Mouse (Mus musculus): ENCODE measurements around the gene Ldlrap1. TPM values are rescaled to one million over a fixed set of nuclear protein-coding genes. Genes with fewer than 3 reads are reported as not detected.

The Ldlrap1 gene
- total and polyA plus RNA-seq, 3 experiments: 1.4 to 3.7 (median 2.2) TPM

GRCm38 (mm10) chr4:134786946-134787345, 19.1 kb upstream of the Ldlrap1 start:
- H3K4me2 ChIP-seq (ENCODE audit: insufficient read depth, low read depth, poor library complexity, severe bottlenecking): no peak overlapping the region; the same call in 1 of the 2 replicates

DNA sequence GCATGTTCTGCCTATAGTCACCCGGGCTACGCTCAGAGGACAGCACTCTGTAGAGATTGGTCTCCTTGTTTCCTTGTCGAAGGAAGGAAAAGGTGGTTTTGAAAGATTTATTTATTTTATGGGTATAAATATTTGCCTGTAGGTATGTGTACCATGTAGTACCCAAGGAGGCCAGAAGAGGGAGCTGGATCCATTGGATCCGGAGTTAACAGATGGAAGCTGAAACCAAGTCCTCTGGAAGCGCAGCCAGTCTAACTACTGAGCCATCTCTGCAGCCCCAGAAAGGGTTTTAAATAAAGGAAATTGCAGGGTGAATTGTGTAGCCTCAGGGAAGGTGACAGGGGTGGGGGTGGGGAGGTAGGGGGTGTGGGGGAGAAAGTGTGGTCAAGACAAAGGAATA, 16.9 kb upstream of the Ldlrap1 start:
- H3K36me3 ChIP-seq (replicated peaks in 1 of 2; ENCODE audit: control insufficient read depth in 1 of 2, insufficient read depth in 1 of 2, low read length in 1 of 2): no peaks in the 10 kb centered on the region
- no peak for TF ChIP-seq ZC3H11A (IDR thresholded peaks at IDR 0.05; ENCODE audit: low read depth, low read length)
- TF ChIP-seq CTCF (conservative IDR thresholded peaks at IDR 0.05 in 1 of 2, IDR thresholded peaks at IDR 0.05 in 1 of 2; ENCODE audit: low read depth in 2 of 2, low read length in 2 of 2): peak in 1 of 2 experiments; percentile 38; a peak in 2 of 4 replicates
- H3K79me2 ChIP-seq (replicated peaks; ENCODE audit: control insufficient read depth, extremely low read depth, insufficient read depth, poor library complexity, severe bottlenecking): no peaks in the 10 kb centered on the region
- peak; percentile 29 for DNase-seq (ENCODE audit: extremely low read depth)
- H3K4me2 ChIP-seq (ENCODE audit: insufficient read depth, low read depth, poor library complexity, severe bottlenecking): no peak overlapping the region
- peaks cover 5% of the 10 kb centered on the region for H3K9me3 ChIP-seq (replicated peaks; ENCODE audit: low read length)
- no peaks in the 10 kb centered on the region for H3K27me3 ChIP-seq (replicated peaks)
- in situ Hi-C loops (cut with MboI; ENCODE audit: low pct_ligation_motif_present, low pct_unique_long_range_greater_than_20kb, low sequenced_read_pairs) (no loop called here), dilution Hi-C loops (cut with MboI; ENCODE audit: extremely low pct_ligation_motif_present, extremely low pct_unique_long_range_greater_than_20kb, low sequenced_read_pairs) (no loop called here)
- H3K9ac ChIP-seq (ENCODE audit: insufficient read depth, low read depth): no peak overlapping the region
- peaks cover 3 to 7% of the 10 kb centered on the region in 2 experiments; a peak in 2 of 4 replicates for H3K4me1 ChIP-seq (ENCODE audit: control insufficient read depth in 1 of 2, insufficient read depth in 2 of 2)
- no peak overlapping the region for H3K4me3 ChIP-seq (replicated peaks in 1 of 3; ENCODE audit: low read depth in 2 of 3, low read length in 2 of 3, poor library complexity in 1 of 3)
- H3K27ac ChIP-seq (ENCODE audit: insufficient read depth, low read depth): no peak overlapping the region

More at GRCm38 (mm10) chr4:134786946-134787345, 19.1 kb upstream of the Ldlrap1 start:
- no peak for TF ChIP-seq MYC (IDR thresholded peaks at IDR 0.05; ENCODE audit: low read depth, low read length)
- TF ChIP-seq ELF1 (IDR thresholded peaks at IDR 0.05; ENCODE audit: low read depth, low read length): peak; percentile 45; the same call in 1 of the 2 replicates
- TF ChIP-seq RAD21 (IDR thresholded peaks at IDR 0.05; ENCODE audit: low read depth, low read length): no peak
- TF ChIP-seq BHLHE40 (IDR thresholded peaks at IDR 0.05; ENCODE audit: low read depth, low read length): peak; percentile 27; the same call in 1 of the 2 replicates
- TF ChIP-seq USF1 (IDR thresholded peaks at IDR 0.05; ENCODE audit: low read depth, low read length): no peak
- no peak for TF ChIP-seq POLR2AphosphoS2 (IDR thresholded peaks at IDR 0.05; ENCODE audit: low read depth, low read length)
- TF ChIP-seq TBP (conservative IDR thresholded peaks at IDR 0.05; ENCODE audit: low read depth, low read length): no peak
- peak in 1 of 2 experiments; percentile 17; a peak in 1 of 4 replicates for TF ChIP-seq CTCF (conservative IDR thresholded peaks at IDR 0.05 in 1 of 2, IDR thresholded peaks at IDR 0.05 in 1 of 2; ENCODE audit: low read depth in 2 of 2, low read length in 2 of 2)
- no peak for TF ChIP-seq JUND (conservative IDR thresholded peaks at IDR 0.05; ENCODE audit: low read depth, low read length)
- no peak for TF ChIP-seq PAX5 (IDR thresholded peaks at IDR 0.05; ENCODE audit: low read length)
- TF ChIP-seq HCFC1 (IDR thresholded peaks at IDR 0.05; ENCODE audit: low read depth, low read length): no peak
- no peak for TF ChIP-seq JUN (IDR thresholded peaks at IDR 0.05; ENCODE audit: insufficient read depth, low read depth, low read length)
- no peak for TF ChIP-seq ZNF384 (IDR thresholded peaks at IDR 0.05; ENCODE audit: low read depth, low read length)
- no peak for TF ChIP-seq NRF1 (IDR thresholded peaks at IDR 0.05; ENCODE audit: low read depth, low read length)
- TF ChIP-seq SIN3A (IDR thresholded peaks at IDR 0.05; ENCODE audit: low read length): no peak
- no peak for TF ChIP-seq TCF12 (IDR thresholded peaks at IDR 0.05; ENCODE audit: low read depth, low read length)
- no peak for TF ChIP-seq RCOR1 (conservative IDR thresholded peaks at IDR 0.05; ENCODE audit: low read depth, low read length)
- H3K79me2 ChIP-seq (replicated peaks; ENCODE audit: control insufficient read depth, extremely low read depth, insufficient read depth, poor library complexity, severe bottlenecking): no peaks in the 10 kb centered on the region
- no peaks in the 10 kb centered on the region for H3K36me3 ChIP-seq (replicated peaks in 1 of 2; ENCODE audit: control insufficient read depth in 1 of 2, insufficient read depth in 1 of 2, low read length in 1 of 2)
- no peaks in the 10 kb centered on the region for H3K27me3 ChIP-seq (replicated peaks)
- no peak overlapping the region for H3K27ac ChIP-seq (ENCODE audit: insufficient read depth, low read depth)
- dilution Hi-C loops (cut with MboI; ENCODE audit: extremely low pct_ligation_motif_present, extremely low pct_unique_long_range_greater_than_20kb, low sequenced_read_pairs): no loop called here
- in situ Hi-C loops (cut with MboI; ENCODE audit: low pct_ligation_motif_present, low pct_unique_long_range_greater_than_20kb, low sequenced_read_pairs): no loop called here
- H3K9me3 ChIP-seq (replicated peaks; ENCODE audit: low read length): peaks cover 5% of the 10 kb centered on the region
- H3K9ac ChIP-seq (ENCODE audit: insufficient read depth, low read depth): no peak overlapping the region
- no peak overlapping the region for H3K4me3 ChIP-seq (replicated peaks in 1 of 3; ENCODE audit: low read depth in 2 of 3, low read length in 2 of 3, poor library complexity in 1 of 3)
- peak; percentile 86 for DNase-seq (ENCODE audit: extremely low read depth)
- peaks cover 3 to 7% of the 10 kb centered on the region in 2 experiments; a peak in 2 of 4 replicates for H3K4me1 ChIP-seq (ENCODE audit: control insufficient read depth in 1 of 2, insufficient read depth in 2 of 2)

Measured in CH12.LX (cell line).